Mouse (Mus musculus): ENCODE results near the gene Smim14.
A peak's percentile ranks its signal among the peaks of the same experiment; 100 is the strongest.
"Not testable (repeated sequence)": the region's sequence is repeated elsewhere in the genome, so short reads cannot be mapped to it uniquely, and the experiment has no call there.

Gene Smim14

DNA sequence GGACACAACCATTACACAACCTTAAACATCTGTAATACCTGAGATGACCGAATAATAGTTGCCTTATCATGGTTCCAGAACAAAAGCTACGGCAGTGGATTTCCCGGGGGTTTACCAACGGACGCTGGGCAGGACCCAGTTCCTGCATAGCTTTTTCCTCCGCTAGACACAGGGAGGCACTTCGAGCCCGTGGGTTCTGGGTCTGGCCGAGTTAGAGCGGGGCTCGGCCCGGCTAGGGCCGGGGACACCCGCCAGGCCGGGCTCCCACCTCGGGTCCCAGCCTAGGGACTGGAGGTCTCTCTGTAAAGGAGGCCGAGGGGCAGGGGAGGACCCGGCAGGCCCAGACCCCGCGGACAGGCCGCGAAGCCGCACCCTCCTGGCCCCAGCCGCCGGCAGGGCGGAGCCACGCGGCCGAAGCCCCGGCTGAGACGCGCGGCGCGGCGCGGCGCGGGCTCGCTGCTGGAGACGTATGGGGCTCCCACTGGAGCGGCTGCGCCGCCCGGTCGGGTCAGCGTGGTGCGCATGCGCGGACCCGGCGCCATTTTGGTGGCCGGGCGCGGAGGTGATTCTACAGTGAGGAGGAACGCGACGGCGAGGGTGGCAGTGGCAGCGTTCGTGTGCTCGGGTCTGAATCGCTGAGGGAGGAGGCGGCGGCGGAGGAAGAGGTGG, at the start of gene Smim14, which contains the start of gene Ube2k:
Gene Smim14 (minus strand): TSS at position 434 of the 669 bp plus-strand sequence.
Gene Ube2k (plus strand): TSS at position 483 of the 669 bp plus-strand sequence.
- DNase-seq, result peak; percentile 94

DNA sequence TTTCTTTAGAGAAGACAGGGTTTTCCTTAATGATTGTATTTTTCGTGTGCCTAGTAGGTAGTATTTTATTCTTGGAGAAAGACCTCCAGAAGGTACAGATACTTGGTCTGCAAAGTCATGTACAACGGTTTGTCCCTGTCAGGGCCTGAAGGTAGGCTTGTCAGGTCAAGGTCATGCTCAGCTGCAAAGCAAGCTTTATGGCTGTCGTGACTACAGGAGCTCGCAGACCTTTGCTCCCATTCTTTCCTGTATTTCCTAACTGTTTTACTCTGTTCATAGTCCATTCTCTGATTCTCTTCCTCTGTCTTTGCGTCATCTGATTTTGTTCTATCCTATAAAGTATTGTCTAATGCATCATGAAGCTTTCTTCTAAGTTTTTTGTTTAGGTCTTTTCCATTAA, 49.3 kb upstream of the Smim14 start:
- no peak for DNase-seq

DNA sequence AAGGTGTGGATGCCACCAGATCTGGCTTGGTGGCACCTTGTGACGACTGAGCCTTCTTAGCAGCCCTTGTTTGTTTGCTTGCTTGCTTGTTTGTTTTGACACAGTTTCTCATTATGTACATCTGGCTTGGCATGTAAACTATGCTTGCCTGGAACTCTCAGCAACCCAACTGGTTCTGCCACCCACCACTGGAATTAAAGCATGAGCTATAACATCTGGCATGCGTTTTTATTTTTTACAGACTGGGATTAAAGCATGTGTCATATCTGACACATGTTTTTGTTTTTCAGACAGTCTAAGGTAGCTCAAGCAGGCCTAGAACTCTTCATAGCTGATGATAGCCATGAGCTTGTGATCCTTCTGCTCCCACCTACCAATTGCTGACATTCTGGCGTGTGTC, 41.6 kb upstream of the Smim14 start:
- DNase-seq, result no peak

DNA sequence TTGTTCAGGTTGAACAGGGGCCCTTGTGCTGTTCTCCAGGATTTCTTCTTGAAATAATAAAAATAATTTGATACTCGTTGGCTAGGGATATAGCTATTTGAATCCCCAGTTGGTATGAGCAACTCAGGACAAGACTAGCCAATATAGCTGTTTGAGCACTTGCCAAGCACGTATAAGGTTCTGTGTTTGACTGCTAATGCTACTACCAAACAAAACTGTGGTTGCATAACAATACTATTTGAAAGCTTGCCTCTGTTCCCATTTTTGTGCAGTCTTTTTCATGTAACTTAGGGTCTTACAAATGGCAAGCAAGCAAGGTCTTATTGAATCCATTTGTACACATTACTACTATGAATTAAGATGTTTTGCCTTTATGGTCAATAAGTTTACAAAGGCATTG, 38.9 kb upstream of the Smim14 start:
- no peak for DNase-seq

GRCm38 (mm10) chr5:65574876-65575275, 37.9 kb upstream of the Smim14 start:
- DNase-seq, result no peak

DNA sequence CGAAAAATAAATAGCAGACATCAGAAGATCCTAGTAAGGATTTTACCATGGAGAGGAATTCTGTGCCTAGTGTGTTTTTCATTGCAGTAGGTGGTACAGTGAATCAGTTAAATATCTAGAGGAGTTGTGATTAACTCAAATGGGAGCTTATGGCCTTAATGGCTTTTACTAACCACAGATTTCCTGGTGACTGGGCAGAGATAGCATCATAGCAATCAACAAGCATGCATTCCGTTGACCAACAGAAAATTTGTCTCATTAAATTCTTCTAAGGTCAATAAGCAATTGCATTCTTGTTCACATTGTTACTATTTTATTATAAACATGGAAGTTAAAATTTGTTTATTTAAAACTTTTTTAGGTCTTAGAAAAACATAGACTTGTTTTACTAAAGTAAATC, 28.5 kb upstream of the Smim14 start:
- no peak for DNase-seq

DNA sequence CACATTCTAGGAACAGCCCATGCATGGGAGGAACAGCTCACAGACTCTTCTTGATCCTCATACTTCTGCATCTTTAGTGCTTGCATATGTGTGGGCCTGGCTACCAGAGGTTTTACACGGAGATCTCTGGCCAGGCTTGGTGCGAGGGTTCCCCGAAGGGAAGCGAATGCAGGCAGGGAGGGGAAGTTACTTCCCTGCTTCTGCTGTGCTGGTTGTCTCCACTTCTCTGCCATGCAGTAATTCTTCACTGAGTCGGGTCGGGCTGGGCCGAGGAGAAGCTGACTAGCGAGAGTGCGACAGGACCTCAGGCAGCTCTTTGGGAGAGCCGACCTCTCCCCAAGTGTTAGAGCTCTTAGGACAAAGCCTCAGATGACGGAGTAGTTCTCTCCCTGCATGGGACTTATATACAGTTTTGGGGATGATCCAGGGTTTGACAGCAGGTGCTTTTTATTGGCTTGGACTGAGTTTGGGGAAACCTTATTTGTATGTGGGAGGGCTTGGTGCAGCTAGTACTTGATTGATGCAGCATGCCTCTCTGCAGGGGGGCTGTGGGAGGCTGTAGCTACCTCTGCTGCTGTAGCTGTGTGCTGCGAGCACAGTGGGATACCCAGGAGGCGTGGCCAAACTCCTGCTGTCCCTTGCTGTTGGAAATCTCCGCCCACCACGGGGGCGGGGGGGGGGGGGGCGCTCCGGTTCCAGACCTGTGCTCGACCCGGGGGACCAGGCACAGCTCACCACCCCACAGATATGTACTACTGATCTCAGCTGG, 24.3 kb upstream of the Smim14 start:
- peak; percentile 18 for DNase-seq

DNA sequence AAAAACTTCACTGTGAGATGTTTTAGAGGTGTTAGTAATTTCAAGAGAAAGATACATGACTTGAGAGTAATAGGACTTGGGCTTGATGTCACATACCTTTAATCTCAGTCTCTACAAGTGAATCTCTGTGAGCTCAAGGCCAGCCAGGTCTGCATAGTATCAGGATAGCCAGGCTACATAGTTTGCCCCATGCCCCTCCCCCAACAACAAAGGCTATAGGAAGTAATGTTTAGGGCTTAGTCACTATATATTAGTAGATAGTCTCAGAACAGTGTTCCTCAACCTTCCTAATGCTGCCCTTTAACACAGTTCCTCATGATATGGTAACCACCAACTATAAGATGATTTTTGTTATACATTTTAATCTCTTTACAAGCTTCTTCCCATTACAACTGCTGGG, 20.1 kb upstream of the Smim14 start:
- no peak for DNase-seq

DNA sequence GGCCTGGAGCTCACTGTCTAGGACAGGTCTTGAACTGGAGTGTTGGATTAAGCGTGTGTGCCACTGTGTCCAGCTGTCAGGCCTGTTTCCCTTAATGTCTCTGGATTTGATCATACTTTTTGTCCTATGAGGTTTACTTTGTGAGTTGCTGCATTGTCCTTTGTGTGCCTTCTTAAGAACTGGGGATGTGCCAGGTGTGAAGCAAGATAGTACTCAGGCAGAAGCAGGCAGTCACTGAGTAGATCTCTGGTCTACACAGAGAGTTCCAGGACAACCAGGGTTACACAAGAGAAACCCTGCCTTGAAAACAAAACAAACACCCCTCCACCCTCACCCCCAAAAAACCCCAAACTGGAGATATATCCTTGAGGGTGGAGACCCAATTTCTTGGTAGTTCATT, 12.7 kb upstream of the Smim14 start:
- DNase-seq, result no peak

DNA sequence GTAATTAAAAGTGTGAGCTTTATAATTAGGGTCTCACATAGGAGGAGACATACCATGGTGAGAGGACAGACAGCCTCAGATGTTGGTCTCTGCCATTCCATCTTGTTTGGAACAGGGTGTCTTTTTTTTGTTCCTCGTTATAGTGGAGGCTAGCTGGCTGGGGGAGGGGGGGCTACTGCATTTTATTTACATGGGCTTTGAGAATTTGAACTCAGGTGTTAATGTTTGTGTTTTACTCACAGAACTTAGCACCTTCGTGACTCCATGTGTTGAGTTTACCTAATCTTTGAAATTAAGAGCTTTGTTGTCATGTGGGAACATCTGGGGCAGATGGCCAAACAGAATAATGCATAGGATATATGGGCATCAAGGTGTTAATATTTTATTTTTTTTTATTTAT, 7.6 kb upstream of the Smim14 start:
- DNase-seq, result no peak

- DNase-seq, result no peak
Measured at GRCm38 (mm10) chr5:65543491-65543890, 6.5 kb upstream of the Smim14 start.

- no peak for DNase-seq
Measured at GRCm38 (mm10) chr5:65541889-65542288, 4.9 kb upstream of the Smim14 start.

GRCm38 (mm10) chr5:65539786-65540185, 2.8 kb upstream of the Smim14 start:
- DNase-seq, result no peak

GRCm38 (mm10) chr5:65538829-65539228, 1.8 kb upstream of the Smim14 start:
- no peak for DNase-seq

DNA sequence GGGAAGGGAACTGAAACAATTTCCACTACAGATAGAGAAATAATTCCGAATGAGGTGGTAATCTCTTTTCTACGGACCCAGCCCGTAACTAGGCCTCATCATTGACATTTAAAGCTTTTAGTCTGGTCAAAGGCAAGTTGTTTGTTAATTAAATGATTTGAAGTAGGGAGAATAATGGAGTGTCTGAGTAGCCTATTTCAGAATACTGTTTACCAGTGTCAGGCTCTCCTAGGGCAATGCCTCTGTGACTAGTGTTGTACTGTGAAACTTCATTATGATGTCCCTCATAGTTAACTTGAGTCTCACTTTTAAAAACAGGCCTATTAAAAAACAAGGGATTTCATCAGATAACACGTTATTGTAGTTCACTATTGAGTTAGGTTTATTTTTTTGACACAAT, 1.1 kb upstream of the Smim14 start:
- no peak for DNase-seq

GRCm38 (mm10) chr5:65537420-65538071, 562 bp upstream of the Smim14 start:
- DNase-seq, result peak; percentile 26

DNA sequence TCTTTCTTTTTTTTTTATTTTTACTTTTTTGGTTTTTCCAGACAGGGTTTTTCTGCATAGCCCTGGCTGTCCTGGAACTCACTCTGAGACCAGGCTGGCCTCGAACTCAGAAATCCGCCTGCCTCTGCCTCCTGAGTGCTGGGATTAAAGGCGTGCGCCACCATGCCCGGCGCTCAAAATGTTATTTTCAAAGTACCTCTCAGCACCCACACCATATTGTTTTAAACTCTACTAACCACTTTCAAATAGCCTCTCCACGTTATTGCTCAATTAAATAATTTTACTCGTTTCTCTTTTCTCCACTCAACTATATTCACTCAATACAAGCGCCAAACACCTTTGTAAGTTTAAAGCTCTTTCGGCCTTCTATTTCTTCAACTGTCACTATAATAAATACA, 917 bp downstream of the Smim14 start:
- DNase-seq, result not testable (repeated sequence)

DNA sequence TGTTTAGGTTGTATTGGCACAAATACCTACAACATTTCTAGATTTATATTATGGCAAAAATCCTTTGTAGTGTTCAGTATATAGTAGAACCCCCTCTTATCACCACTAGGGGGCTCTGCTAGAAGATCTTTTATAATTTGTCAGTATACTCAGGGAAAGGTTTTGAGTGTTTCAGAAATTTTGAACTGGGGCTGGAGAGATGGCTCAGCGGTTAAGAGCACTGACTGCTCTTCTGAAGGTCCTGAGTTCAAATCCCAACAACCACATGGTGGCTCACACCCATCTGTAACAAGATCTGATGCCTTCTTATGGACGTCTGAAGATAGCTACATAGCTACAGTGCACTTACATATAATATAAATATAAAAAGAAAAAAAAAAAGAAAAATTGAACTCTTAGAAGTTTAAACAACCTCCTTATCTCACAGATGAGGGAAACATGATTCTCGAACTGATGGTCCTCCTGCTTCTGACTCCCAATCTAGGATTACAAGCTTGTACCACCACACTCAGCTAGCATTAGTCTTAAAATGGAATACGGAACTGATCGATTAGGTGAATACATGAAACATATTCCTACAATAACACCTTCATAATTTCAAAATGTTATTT, 1.4 kb downstream of the Smim14 start:
- DNase-seq, result peak; percentile 21

DNA sequence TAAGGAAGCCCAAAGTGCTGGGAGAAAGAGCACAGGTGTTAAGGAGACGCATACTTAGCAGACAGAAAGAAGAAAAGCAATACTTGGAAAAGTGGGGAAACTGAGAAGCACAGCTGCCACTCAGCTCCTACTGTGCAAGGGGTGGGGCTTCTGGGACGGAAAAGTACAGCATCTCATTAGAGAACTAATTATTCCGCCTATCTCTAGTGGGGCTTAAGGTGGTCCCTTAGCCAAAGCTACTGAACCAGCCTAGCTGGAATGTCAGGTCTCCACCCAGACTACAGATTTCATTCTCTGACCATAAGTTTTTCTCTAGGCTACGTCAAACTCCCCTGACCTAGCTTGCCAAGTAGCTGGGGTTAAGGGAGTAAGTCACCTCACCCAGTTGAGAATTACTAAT, 2.5 kb downstream of the Smim14 start:
- no peak for DNase-seq

- no peak for DNase-seq
Measured at GRCm38 (mm10) chr5:65531283-65531682, 5.7 kb downstream of the Smim14 start.

GRCm38 (mm10) chr5:65525674-65526443, 11.1 kb downstream of the Smim14 start:
- DNase-seq, result no peak

GRCm38 (mm10) chr5:65524831-65525230, 12.2 kb downstream of the Smim14 start:
- DNase-seq, result no peak

- DNase-seq, result no peak
Measured at GRCm38 (mm10) chr5:65521803-65522202, 15.2 kb downstream of the Smim14 start.

Data from layer of hippocampus, adult 9-11 months (tissue).